Mouse (Mus musculus): ENCODE data around the gene Tcirg1.

DNA sequence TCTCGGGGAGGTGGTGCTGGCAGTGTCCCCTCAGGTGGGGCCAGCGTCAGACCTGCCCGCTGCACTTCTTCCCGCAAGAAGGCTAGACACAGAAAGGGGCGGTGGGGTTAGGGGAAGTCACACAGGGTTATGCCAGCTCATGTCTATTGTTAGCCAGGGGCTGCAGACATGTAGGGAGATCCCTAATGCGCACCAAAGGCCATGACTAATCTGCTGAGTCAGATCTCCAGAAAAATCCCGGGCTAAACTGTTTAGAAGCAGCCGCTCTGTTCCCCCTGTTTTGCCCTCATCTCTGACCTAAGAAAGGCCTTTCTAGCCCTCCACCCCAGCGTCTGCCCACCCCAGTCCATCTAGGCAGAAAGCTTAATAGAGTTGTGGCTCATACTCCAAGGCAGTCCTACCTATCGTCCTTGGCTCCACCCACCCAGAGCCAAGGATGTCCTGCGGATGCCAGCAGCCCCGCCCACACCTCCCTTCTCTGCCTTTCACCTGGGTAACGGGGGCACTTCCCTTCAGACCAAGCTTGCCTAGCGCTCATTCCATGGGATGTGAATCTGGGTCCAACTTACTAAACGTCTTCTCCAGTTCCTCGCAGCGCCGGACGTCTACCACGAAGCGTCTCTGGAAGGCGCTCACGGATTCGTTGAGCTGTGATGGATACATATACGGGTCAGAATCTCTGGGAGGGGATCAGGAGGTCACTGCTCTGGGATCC is 3.1 kb downstream of the Tcirg1 start:
- TF ChIP-seq CTCF (IDR thresholded peaks at IDR 0.05; ENCODE audit: low read depth) (no peak), EP300 (IDR thresholded peaks at IDR 0.05; ENCODE audit: low read depth) (no peak)
